Mouse (Mus musculus) bone marrow, adult 2 months (tissue): Measurements from ENCODE around the gene Rlbp1. TPM values are rescaled to one million over a fixed set of nuclear protein-coding genes. Genes with fewer than 3 reads are reported as not detected.
A peak's percentile ranks its signal among the peaks of the same experiment; 100 is the strongest.

Experiments used
- H3K27ac ChIP-seq: fragments of 200-500 bp; 2 replicates; pipeline ENCODE4 v1.5.1; 2012; ENCODE audit warnings: low read depth, mild to moderate bottlenecking, control low read depth, inconsistent platforms, low read length; ENCODE audit not compliant: control insufficient read depth, poor library complexity, insufficient read depth
- H3K4me1 ChIP-seq: fragments of 200-500 bp; 2 replicates; pipeline ENCODE4 v1.6.1; 2011; ENCODE audit warnings: low read length; ENCODE audit not compliant: control insufficient read depth, insufficient read depth
- H3K4me3 ChIP-seq: fragments of 200-500 bp; replicated peaks from 2 replicates; pipeline ENCODE3; 2011; ENCODE audit warnings: mild to moderate bottlenecking, low read depth, low read length, control low read depth; ENCODE audit not compliant: control insufficient read depth
- CTCF ChIP-seq: fragments of 200-500 bp; IDR thresholded peaks from 2 replicates; pipeline ENCODE4 v1.5.1; 2011; ENCODE audit warnings: low read length, control low read depth; ENCODE audit not compliant: control insufficient read depth, insufficient read depth
- POLR2A ChIP-seq: fragments of 200-500 bp; IDR thresholded peaks from 2 replicates; pipeline ENCODE4 v1.6.1; 2011; ENCODE audit warnings: low read depth, mild to moderate bottlenecking, control low read depth, low read length, borderline replicate concordance; ENCODE audit not compliant: control insufficient read depth
- WGBS: fragments of 180-500 bp; shearing (Covaris S2); methylation state at CpG from one replicate; pipeline ENCODE4 v1.1.7; 2018; 5-methylcytosine and 5-hydroxymethylcytosine counted together
- polyA plus RNA-seq: library from polyadenylated mRNA; stranded (reverse); fragments of >200 nt; gene quantifications from 2 replicates; pipeline ENCODE4 v1.2.4, GENCODE M21; 2011; ENCODE audit warnings: low replicate concordance; ENCODE audit not compliant: missing spikeins, insufficient read depth, insufficient read length

The Rlbp1 gene
- polyA plus RNA-seq, 1 experiment: not detected

GRCm38 (mm10) chr7:79390141-79390708 lies 3.4 kb upstream of the Rlbp1 start:
- Histone ChIP-seq H3K4me1 (peaks cover 1% of the 10 kb centered on the region; the same call in 1 of the 2 replicates), H3K27ac (no peak overlapping the region), H3K4me3 (no peak overlapping the region)
- TF ChIP-seq CTCF (no peak), POLR2A (no peak)
- 83% methylated on average over 5 of the region's 5 CpGs for WGBS

DNA sequence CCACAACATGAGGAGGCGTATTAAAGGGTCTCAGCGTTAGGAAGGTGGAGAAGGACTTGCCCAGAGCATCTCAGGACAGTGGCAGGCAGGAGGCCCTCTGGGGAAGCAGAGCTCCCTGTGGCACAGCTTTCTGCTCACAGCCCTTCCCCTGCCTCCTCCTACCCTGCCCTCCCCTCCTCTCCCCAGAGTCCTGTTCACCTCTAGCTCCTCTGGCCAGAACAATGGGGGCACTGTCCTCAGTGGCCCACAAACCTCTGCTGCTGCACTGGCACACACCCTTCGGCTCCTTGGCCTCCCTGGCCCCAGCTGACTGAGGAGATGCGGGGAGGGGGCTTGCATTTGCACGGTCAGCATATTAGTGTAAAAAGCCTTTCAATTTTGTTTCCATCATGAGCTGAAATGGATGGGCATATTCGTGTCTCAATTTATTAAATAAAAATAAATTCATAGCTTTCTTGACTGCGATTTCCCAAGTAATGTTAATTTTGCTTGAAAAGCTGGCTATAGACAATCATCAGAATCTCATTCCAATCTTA lies 1.9 kb upstream of the Rlbp1 start:
- 80% methylated on average over 7 of the region's 7 CpGs for WGBS
- no peak overlapping the region for H3K4me3 ChIP-seq
- TF ChIP-seq POLR2A (no peak), CTCF (no peak)
- no peak overlapping the region for H3K27ac ChIP-seq
- H3K4me1 ChIP-seq: peaks cover 1% of the 10 kb centered on the region; the same call in 1 of the 2 replicates

DNA sequence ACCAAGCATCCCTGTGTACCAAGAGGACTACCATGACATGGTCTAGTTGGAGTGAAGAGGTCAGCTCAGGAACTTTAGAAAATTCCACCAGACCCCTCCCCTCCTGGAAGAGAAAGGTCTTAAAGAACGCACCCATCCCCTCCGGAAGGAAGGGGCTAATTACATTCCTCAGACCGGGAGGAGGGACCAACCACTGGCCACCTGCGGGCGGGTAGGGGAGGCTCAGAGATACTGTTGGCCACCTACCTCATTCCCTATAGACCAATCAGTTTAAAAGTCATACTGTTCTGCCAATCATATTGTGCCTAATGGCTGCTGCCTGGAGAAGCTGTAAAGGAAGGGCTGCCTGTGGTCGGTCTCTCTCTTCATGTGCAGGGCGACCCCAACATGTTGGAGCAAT lies 1.1 kb upstream of the Rlbp1 start:
- H3K27ac ChIP-seq: no peak overlapping the region
- H3K4me1 ChIP-seq: peaks cover 1% of the 10 kb centered on the region; the same call in 1 of the 2 replicates
- no peak overlapping the region for H3K4me3 ChIP-seq
- TF ChIP-seq CTCF (no peak), POLR2A (no peak)
- 74% methylated on average over 7 of the region's 7 CpGs for WGBS

DNA sequence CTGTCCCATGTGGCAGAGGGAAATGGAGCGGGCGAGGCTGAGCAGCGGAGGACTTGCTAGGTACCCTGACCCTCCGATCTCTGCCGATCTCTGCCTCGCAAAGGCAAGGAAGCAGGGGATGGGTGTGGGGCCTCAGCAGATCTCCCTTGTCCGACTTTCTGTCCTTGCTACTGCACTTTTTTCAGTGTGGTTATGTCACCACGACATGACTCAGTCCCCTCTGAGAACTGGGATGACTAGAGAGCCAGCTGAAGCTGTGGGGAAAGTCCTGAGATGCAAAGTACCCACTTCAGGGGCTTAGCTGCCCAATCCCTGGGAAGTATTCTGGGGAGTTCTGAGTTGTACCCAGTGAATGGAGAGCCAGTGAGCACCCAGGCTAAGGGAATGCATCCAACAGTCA lies 292 bp upstream of the Rlbp1 start:
- no peaks in the 10 kb centered on the region for H3K4me1 ChIP-seq
- H3K27ac ChIP-seq: no peak overlapping the region
- H3K4me3 ChIP-seq: no peak overlapping the region
- WGBS: 74% methylated on average over 8 of the region's 8 CpGs
- TF ChIP-seq POLR2A (no peak), CTCF (no peak)

GRCm38 (mm10) chr7:79376516-79377275 lies 10.2 kb downstream of the Rlbp1 start:
- TF ChIP-seq CTCF (no peak), POLR2A (no peak)
- H3K4me3 ChIP-seq: no peak overlapping the region
- WGBS: 33% methylated on average over 10 of the region's 10 CpGs
- H3K4me1 ChIP-seq: no peaks in the 10 kb centered on the region
- H3K27ac ChIP-seq: no peak overlapping the region

DNA sequence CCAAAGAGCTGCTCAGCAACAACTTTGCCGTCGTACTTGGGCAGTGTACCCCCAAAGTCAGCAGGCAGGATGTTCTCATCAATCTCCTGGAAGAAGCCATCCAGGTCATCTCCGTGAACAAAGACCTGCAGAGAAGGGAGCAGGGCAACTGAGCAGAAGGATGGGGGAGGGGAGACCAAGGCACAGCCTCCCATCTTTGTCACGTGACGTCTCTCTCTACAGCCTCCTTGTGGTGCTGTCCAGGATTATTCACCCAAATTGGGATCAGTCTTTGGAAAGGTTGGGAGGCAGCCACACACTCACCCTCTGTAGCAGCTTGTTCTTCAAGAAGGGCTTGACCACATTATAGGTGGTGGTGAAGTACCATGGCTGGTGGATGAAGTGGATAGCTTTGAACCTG lies 11.3 kb downstream of the Rlbp1 start:
- Histone ChIP-seq H3K27ac (no peak overlapping the region), H3K4me3 (no peak overlapping the region), H3K4me1 (no peaks in the 10 kb centered on the region)
- TF ChIP-seq CTCF (no peak), POLR2A (no peak)
- WGBS: 87% methylated on average over 5 of the region's 5 CpGs

- no peak for TF ChIP-seq POLR2A
- TF ChIP-seq CTCF: no peak
- Histone ChIP-seq H3K27ac (no peak overlapping the region), H3K4me1 (no peaks in the 10 kb centered on the region), H3K4me3 (no peak overlapping the region)
These were observed 12.8 kb downstream of the Rlbp1 start for GRCm38 (mm10) chr7:79374017-79374416.

DNA sequence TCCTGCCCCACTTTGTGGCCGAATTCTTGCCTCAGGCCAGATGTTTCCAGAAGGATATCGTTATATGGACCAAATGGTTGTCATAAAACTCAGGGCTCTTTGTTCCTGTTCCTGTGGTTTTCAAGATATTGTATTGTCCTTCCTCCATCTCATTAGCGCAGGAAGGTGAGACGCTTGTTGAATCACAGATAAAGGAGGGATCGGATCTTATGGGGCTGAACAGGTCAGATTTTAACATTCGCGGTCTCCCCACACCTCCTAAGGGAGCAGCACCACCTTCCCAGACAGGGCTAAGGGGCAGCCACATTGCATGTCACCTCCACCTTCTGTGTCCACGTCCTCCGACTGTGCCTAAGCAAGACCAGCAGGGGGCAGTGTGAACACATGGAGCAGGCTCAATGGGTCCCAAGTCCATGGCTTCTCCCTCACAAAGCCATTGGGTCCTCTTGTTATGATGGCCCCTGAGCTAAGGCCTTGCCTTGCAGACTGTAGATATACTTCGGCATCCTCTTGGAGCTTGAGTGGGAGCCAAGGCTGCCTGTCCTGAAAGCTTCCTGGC lies 15.4 kb downstream of the Rlbp1 start:
- TF ChIP-seq CTCF: peak; percentile 99
- no peak for TF ChIP-seq POLR2A

DNA sequence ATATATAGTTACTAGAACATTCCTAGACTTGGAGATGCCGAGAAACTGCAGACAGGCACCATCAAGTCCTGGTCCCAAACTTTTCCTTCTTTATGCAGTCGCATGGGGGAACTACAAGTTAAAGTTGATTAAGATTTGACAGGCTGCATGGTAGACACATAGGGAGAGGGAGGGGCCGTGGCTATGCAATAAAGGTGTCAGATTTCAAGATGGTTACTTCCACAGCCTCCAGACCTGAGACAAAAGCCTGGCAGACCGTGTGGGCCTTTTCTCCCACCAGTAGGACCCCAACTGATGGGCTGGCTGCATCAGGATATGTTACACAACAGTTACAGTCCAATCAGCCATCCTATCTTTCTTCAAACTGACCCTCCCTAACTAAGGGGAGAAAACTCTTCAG lies 17.4 kb downstream of the Rlbp1 start:
- H3K27ac ChIP-seq: no peak overlapping the region
- no peak overlapping the region for H3K4me3 ChIP-seq
- WGBS: 40% methylated on average over 4 of the region's 4 CpGs
- TF ChIP-seq CTCF (no peak), POLR2A (no peak)
- no peaks in the 10 kb centered on the region for H3K4me1 ChIP-seq

More for the DNA sequence above, 15.4 kb downstream of the Rlbp1 start:
- Histone ChIP-seq H3K27ac (no peak overlapping the region), H3K4me3 (no peak overlapping the region), H3K4me1 (no peaks in the 10 kb centered on the region)
- whole genome bisulfite sequencing: 8% methylated on average over 10 of the region's 10 CpGs
